ENCODE assay signal across 7 mouse cellular contexts in genomic region chr4:56864016-56864415, GRCm38 (mm10). TPM values are rescaled to one million over a fixed set of nuclear protein-coding genes. Genes with fewer than 3 reads are reported as not detected.
DNase-seq lines count a peak whose midpoint lies in the region; ATAC-seq and TF ChIP-seq lines count a peak whose summit lies in the region.

No protein-coding gene starts in this region.

- no peak for TF ChIP-seq CTCF in Patski (IDR thresholded peaks at IDR 0.05)

- 29% methylated on average over 4 of the region's 4 CpGs for WGBS in embryonic facial prominence, embryonic 15.5 days
- WGBS in limb, embryonic 11.5 days: 62% methylated on average over 4 of the region's 4 CpGs

- H3K27ac ChIP-seq in embryonic facial prominence, embryonic 15.5 days (replicated peaks): no peak overlapping the region
- no peak overlapping the region for H3K27ac ChIP-seq in limb, embryonic 11.5 days (replicated peaks; ENCODE audit: low read depth, low read length)

- peak; percentile 28 for ATAC-seq in Patski
- ATAC-seq in embryonic facial prominence, embryonic 15.5 days (ENCODE audit: insufficient number of reproducible peaks, low FRiP score, low TSS enrichment, low read depth): no peak
- no peak for ATAC-seq in limb, embryonic 11.5 days (ENCODE audit: insufficient number of reproducible peaks, low FRiP score, low TSS enrichment, low read depth)

- peaks cover 17% of the 10 kb centered on the region for H3K4me1 ChIP-seq in embryonic facial prominence, embryonic 15.5 days
- peaks cover 7% of the 10 kb centered on the region; the same call in 1 of the 2 replicates for H3K4me1 ChIP-seq in limb, embryonic 11.5 days (ENCODE audit: control insufficient read depth, insufficient read depth, low read length)

- peak overlapping the region; percentile 74 for H3K9ac ChIP-seq in embryonic facial prominence, embryonic 15.5 days
- H3K9ac ChIP-seq in limb, embryonic 11.5 days (ENCODE audit: low read length): peak overlapping the region; percentile 87

- no peaks in the 10 kb centered on the region for H3K27me3 ChIP-seq in Patski
- no peaks in the 10 kb centered on the region for H3K27me3 ChIP-seq in embryonic facial prominence, embryonic 15.5 days
- no peaks in the 10 kb centered on the region for H3K27me3 ChIP-seq in limb, embryonic 11.5 days (ENCODE audit: control insufficient read depth, insufficient read depth, low read length)

- H3K4me2 ChIP-seq in embryonic facial prominence, embryonic 15.5 days (replicated peaks): peak overlapping the region; percentile 97
- H3K4me2 ChIP-seq in limb, embryonic 11.5 days (ENCODE audit: low read depth, severe bottlenecking): peak overlapping the region; percentile 92

- POLR2A ChIA-PET in Patski (lab: Charles Lee): no interaction called here

- in situ Hi-C loops in Patski (cut with MboI; ENCODE audit: low pct_unique_long_range_greater_than_20kb): no loop called here

- peak overlapping the region; percentile 80 for H3K4me3 ChIP-seq in embryonic facial prominence, embryonic 15.5 days (replicated peaks)
- H3K4me3 ChIP-seq in limb, embryonic 11.5 days (ENCODE audit: low read depth, low read length): peak overlapping the region; percentile 85

- H3K9me3 ChIP-seq in embryonic facial prominence, embryonic 15.5 days (replicated peaks): no peaks in the 10 kb centered on the region
- H3K9me3 ChIP-seq in limb, embryonic 11.5 days (ENCODE audit: control insufficient read depth, low read length): no peaks in the 10 kb centered on the region

- no peaks in the 10 kb centered on the region for H3K36me3 ChIP-seq in embryonic facial prominence, embryonic 15.5 days
- H3K36me3 ChIP-seq in limb, embryonic 11.5 days (ENCODE audit: control insufficient read depth, insufficient read depth, low read length): no peaks in the 10 kb centered on the region

- CTCF ChIA-PET in Patski (lab: Charles Lee): no interaction called here

- peak; percentile 25 for DNase-seq in layer of hippocampus, adult 11-12 months (ENCODE audit: low spot score)
- no peak for DNase-seq in layer of hippocampus, adult 9-10 months (ENCODE audit: low spot score)
- DNase-seq in Patski (ENCODE audit: low read depth, low spot score): no peak
- no peak for DNase-seq in limb, embryonic 11.5 days (ENCODE audit: low spot score)
- DNase-seq in right cerebral cortex, postnatal 36 days (ENCODE audit: low spot score in 2 of 2): peak; percentile 56 to 66
- DNase-seq in ovary, postnatal 36 days (ENCODE audit: low spot score): no peak

RNA-seq across cellular contexts. Expression of gene Ctnnal1, which starts 1.0 kb away (rescaled TPM):
- polyA plus RNA-seq in Patski (2021): 33.7 TPM
- polyA plus RNA-seq in embryonic facial prominence, embryonic 15.5 days (2015; fragmentation: Nextera tagmentation; extraction: Ambion mirVana): 22.8 and 25.5 TPM in 2 replicates
- polyA plus RNA-seq in limb, embryonic 11.5 days (2014; fragmentation: Nextera tagmentation; extraction: Ambion mirVana): 36.2 and 37.7 TPM in 2 replicates

Comparison
In these comparisons a context has a peak if more than half of its experiments do, and no peak if none do; other contexts are left out.
1. DNase-seq: peak in layer of hippocampus, adult 11-12 months (single experiment) and right cerebral cortex, postnatal 36 days (2 of 2); none in layer of hippocampus, adult 9-10 months (single experiment), Patski (single experiment), limb, embryonic 11.5 days (single experiment) and ovary, postnatal 36 days (single experiment).